Mouse (Mus musculus): ENCODE results near the gene Gpr183. TPM values are rescaled to one million over a fixed set of nuclear protein-coding genes. Genes with fewer than 3 reads are reported as not detected.

Gpr183 gene
- polyA plus RNA-seq, 1 experiment = not detected

DNA sequence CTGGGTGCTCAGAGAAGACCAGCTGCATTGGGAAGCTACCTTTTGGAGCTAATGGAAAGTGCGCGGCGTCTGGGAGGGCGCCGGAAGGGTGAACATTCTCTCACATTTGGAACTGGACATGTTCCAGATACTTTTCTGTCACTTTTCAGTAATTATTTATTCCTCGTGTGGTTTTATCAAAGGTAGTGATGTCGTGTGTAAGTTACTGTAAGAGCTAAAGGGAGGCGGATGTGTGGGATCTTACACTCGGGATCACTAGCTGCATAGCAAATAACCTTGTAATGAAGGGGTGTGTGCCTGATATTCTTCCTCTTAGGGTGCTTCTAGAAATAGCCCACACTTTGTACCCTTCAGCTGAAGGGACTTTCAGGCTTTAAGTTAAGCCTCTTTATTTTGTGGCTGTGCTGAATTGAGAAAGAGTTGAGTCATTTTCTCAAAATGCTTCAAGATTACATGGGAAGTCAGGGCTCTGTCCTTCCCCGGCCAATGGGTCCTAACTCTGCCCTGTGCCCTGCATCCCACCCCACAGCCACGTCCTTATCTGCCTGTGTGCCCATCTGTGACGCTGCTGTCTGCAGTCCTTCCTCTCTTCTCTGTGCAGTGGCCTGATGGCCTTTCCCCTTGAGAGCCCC lies 3.4 kb downstream of the Gpr183 start:
- Histone ChIP-seq H3K36me3 (ENCODE audit: control insufficient read depth, insufficient read depth, low read length, poor library complexity, severe bottlenecking) (no peaks in the 10 kb centered on the region), H3K27ac (ENCODE audit: insufficient read depth, low read length) (no peak overlapping the region), H3K4me3 (ENCODE audit: low read depth, low read length) (no peak overlapping the region), H3K9ac (ENCODE audit: low read depth, poor library complexity, severe bottlenecking) (no peak overlapping the region), H3K4me1 (ENCODE audit: control insufficient read depth, insufficient read depth, low read length) (no peaks in the 10 kb centered on the region), H3K27me3 (ENCODE audit: control insufficient read depth, insufficient read depth, low read length, poor library complexity, severe bottlenecking) (no peaks in the 10 kb centered on the region), H3K9me3 (replicated peaks; ENCODE audit: control insufficient read depth, insufficient read depth, low read length, poor library complexity, severe bottlenecking) (no peaks in the 10 kb centered on the region)
- TF ChIP-seq CTCF (IDR thresholded peaks at IDR 0.05; ENCODE audit: low read depth, low read length) (no peak), POLR2A (IDR thresholded peaks at IDR 0.05; ENCODE audit: insufficient read depth, low read length) (no peak), EP300 (IDR thresholded peaks at IDR 0.05; ENCODE audit: insufficient read depth, low read depth, low read length) (no peak)

DNA sequence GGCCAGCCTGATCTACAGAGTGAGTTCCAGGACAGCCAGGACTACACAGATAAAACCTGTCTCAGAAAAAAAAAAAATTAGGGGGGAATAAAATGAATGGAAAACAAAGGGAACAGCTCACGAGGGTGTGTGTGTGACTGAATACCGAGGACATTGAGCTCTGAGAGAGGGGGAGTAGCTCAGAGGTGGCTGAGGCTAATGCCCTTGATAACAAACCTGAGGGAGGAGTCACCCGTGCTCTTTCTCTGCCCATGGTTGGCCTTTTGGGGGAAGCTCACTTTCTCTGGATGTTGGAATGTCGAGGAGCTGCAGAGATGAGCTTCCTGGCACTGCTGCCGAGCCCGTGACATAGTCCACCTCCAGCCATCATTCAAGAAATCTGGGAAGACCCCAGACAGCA lies 4.0 kb downstream of the Gpr183 start:
- no peak for TF ChIP-seq EP300 (IDR thresholded peaks at IDR 0.05; ENCODE audit: insufficient read depth, low read depth, low read length)
- TF ChIP-seq POLR2A (IDR thresholded peaks at IDR 0.05; ENCODE audit: insufficient read depth, low read length) = no peak
- TF ChIP-seq CTCF (IDR thresholded peaks at IDR 0.05; ENCODE audit: low read depth, low read length) = no peak
- Histone ChIP-seq H3K4me3 (ENCODE audit: low read depth, low read length) (no peak overlapping the region), H3K4me1 (ENCODE audit: control insufficient read depth, insufficient read depth, low read length) (no peaks in the 10 kb centered on the region), H3K27me3 (ENCODE audit: control insufficient read depth, insufficient read depth, low read length, poor library complexity, severe bottlenecking) (no peaks in the 10 kb centered on the region), H3K9me3 (replicated peaks; ENCODE audit: control insufficient read depth, insufficient read depth, low read length, poor library complexity, severe bottlenecking) (no peaks in the 10 kb centered on the region), H3K9ac (ENCODE audit: low read depth, poor library complexity, severe bottlenecking) (no peak overlapping the region), H3K36me3 (ENCODE audit: control insufficient read depth, insufficient read depth, low read length, poor library complexity, severe bottlenecking) (no peaks in the 10 kb centered on the region), H3K27ac (ENCODE audit: insufficient read depth, low read length) (no peak overlapping the region)

DNA sequence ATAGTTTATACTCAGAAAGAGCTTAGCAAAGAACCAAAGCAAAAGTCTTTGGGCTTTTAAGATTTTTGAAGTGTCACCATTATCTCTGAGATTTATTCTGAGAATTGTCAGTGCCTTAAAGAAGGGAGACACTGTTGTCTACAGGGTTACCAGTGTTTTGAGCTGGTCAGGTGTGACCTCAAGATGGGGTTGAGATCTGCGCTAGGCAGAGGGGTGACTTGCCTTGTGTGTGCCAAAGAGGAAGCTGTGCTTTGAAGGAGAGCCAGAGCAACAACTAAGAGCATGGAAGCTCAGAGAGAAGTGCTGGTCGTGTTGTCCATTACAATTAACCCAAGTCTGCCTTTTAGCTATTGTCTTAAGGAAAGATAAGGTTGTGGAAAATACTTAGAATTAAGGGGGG lies 4.5 kb downstream of the Gpr183 start:
- H3K27me3 ChIP-seq (ENCODE audit: control insufficient read depth, insufficient read depth, low read length, poor library complexity, severe bottlenecking) = no peaks in the 10 kb centered on the region
- no peak overlapping the region for H3K4me3 ChIP-seq (ENCODE audit: low read depth, low read length)
- no peaks in the 10 kb centered on the region for H3K36me3 ChIP-seq (ENCODE audit: control insufficient read depth, insufficient read depth, low read length, poor library complexity, severe bottlenecking)
- H3K9me3 ChIP-seq (replicated peaks; ENCODE audit: control insufficient read depth, insufficient read depth, low read length, poor library complexity, severe bottlenecking) = no peaks in the 10 kb centered on the region
- H3K27ac ChIP-seq (ENCODE audit: insufficient read depth, low read length) = no peak overlapping the region
- H3K4me1 ChIP-seq (ENCODE audit: control insufficient read depth, insufficient read depth, low read length) = no peaks in the 10 kb centered on the region
- H3K9ac ChIP-seq (ENCODE audit: low read depth, poor library complexity, severe bottlenecking) = no peak overlapping the region
- no peak for TF ChIP-seq CTCF (IDR thresholded peaks at IDR 0.05; ENCODE audit: low read depth, low read length)
- no peak for TF ChIP-seq POLR2A (IDR thresholded peaks at IDR 0.05; ENCODE audit: insufficient read depth, low read length)
- no peak for TF ChIP-seq EP300 (IDR thresholded peaks at IDR 0.05; ENCODE audit: insufficient read depth, low read depth, low read length)

DNA sequence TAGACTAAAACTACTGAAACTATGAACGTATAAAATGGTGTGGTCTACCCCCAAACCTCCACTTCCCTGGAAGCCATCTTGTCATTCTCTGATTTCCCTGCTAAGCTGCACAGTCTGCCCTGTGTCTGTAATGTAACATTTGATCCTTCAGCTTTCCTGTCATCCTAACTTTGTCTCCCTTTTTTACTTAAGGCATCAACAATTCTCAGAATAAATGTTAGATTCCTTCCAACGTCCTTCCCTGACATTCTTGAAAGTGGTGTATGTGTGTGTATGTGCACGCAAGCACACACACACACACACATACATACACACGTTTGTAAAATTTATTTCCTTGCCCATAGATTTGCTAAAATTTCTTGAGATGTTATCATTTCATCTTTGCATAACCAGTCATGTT lies 5.0 kb downstream of the Gpr183 start:
- H3K9me3 ChIP-seq (replicated peaks; ENCODE audit: control insufficient read depth, insufficient read depth, low read length, poor library complexity, severe bottlenecking) = no peaks in the 10 kb centered on the region
- no peaks in the 10 kb centered on the region for H3K36me3 ChIP-seq (ENCODE audit: control insufficient read depth, insufficient read depth, low read length, poor library complexity, severe bottlenecking)
- no peak for TF ChIP-seq POLR2A (IDR thresholded peaks at IDR 0.05; ENCODE audit: insufficient read depth, low read length)
- TF ChIP-seq EP300 (IDR thresholded peaks at IDR 0.05; ENCODE audit: insufficient read depth, low read depth, low read length) = no peak
- TF ChIP-seq CTCF (IDR thresholded peaks at IDR 0.05; ENCODE audit: low read depth, low read length) = no peak
- H3K9ac ChIP-seq (ENCODE audit: low read depth, poor library complexity, severe bottlenecking) = no peak overlapping the region
- H3K27ac ChIP-seq (ENCODE audit: insufficient read depth, low read length) = no peak overlapping the region
- H3K4me3 ChIP-seq (ENCODE audit: low read depth, low read length) = no peak overlapping the region
- H3K4me1 ChIP-seq (ENCODE audit: control insufficient read depth, insufficient read depth, low read length) = no peaks in the 10 kb centered on the region
- no peaks in the 10 kb centered on the region for H3K27me3 ChIP-seq (ENCODE audit: control insufficient read depth, insufficient read depth, low read length, poor library complexity, severe bottlenecking)

DNA sequence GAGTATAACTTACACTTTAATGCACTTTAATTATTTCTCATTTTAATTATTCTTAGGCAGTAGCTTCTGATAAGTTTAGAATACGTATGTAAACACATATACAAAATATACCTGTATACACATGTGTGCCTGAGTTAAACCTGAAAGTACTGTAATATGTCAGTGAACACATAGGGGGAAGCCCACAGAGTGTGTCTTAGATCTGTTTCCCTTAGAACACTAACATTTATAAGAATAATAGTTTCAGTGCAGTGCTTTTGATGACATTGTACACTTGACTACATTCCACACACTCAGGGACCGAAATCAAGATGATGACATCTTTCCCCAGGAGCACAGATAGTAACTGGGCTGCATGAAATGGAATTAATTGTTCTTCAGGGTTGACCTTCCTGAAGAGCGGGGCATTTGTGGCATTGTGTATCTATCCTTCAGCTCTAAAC lies 5.4 kb downstream of the Gpr183 start:
- Histone ChIP-seq H3K4me1 (ENCODE audit: control insufficient read depth, insufficient read depth, low read length) (no peaks in the 10 kb centered on the region), H3K27ac (ENCODE audit: insufficient read depth, low read length) (no peak overlapping the region), H3K36me3 (ENCODE audit: control insufficient read depth, insufficient read depth, low read length, poor library complexity, severe bottlenecking) (no peaks in the 10 kb centered on the region), H3K27me3 (ENCODE audit: control insufficient read depth, insufficient read depth, low read length, poor library complexity, severe bottlenecking) (no peaks in the 10 kb centered on the region), H3K4me3 (ENCODE audit: low read depth, low read length) (no peak overlapping the region), H3K9ac (ENCODE audit: low read depth, poor library complexity, severe bottlenecking) (no peak overlapping the region), H3K9me3 (replicated peaks; ENCODE audit: control insufficient read depth, insufficient read depth, low read length, poor library complexity, severe bottlenecking) (no peaks in the 10 kb centered on the region)
- TF ChIP-seq POLR2A (IDR thresholded peaks at IDR 0.05; ENCODE audit: insufficient read depth, low read length) = no peak
- no peak for TF ChIP-seq CTCF (IDR thresholded peaks at IDR 0.05; ENCODE audit: low read depth, low read length)
- TF ChIP-seq EP300 (IDR thresholded peaks at IDR 0.05; ENCODE audit: insufficient read depth, low read depth, low read length) = no peak

DNA sequence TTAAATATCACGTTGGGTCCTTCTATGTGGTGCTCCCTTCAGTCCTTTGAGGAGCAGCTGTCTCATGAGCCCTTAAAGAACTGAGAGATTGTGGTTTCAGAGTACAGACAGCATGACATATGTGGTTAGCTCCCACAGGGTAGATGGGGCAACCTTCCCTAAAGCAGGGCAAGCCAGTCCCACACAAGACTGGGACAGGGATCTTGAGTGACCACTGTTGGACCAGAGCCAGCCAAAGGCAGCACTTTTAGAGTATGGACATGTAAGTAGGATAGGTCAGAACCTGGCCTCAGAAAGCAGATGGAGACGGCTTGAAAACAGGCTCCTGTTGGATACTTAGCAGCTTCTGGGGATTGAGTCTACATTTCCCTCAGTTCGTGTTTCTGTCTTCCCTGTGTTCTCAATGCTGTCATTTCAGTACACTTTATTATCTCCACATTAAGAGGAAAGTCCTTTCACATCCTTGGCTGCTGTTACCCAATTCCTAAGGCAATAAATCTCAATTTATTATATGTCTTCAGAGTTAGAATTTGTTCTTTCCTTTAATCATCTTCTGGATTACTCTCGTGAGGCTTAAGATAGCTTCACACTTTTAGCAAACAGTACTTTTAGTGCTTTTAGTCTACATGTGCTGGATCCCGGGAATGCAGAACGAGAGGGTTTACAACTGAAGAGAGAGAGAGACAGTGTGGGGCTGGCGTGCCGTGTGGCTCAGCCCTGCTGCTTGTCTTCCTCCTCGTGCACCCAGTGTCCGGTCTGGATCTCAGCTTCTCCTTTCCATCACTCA lies 6.1 kb downstream of the Gpr183 start:
- Histone ChIP-seq H3K36me3 (ENCODE audit: control insufficient read depth, insufficient read depth, low read length, poor library complexity, severe bottlenecking) (no peaks in the 10 kb centered on the region), H3K4me3 (ENCODE audit: low read depth, low read length) (no peak overlapping the region), H3K27me3 (ENCODE audit: control insufficient read depth, insufficient read depth, low read length, poor library complexity, severe bottlenecking) (no peaks in the 10 kb centered on the region), H3K9ac (ENCODE audit: low read depth, poor library complexity, severe bottlenecking) (no peak overlapping the region), H3K9me3 (replicated peaks; ENCODE audit: control insufficient read depth, insufficient read depth, low read length, poor library complexity, severe bottlenecking) (no peaks in the 10 kb centered on the region), H3K27ac (ENCODE audit: insufficient read depth, low read length) (no peak overlapping the region), H3K4me1 (ENCODE audit: control insufficient read depth, insufficient read depth, low read length) (no peaks in the 10 kb centered on the region)
- TF ChIP-seq POLR2A (IDR thresholded peaks at IDR 0.05; ENCODE audit: insufficient read depth, low read length) (no peak), EP300 (IDR thresholded peaks at IDR 0.05; ENCODE audit: insufficient read depth, low read depth, low read length) (no peak), CTCF (IDR thresholded peaks at IDR 0.05; ENCODE audit: low read depth, low read length) (no peak)
